Mouse (Mus musculus): ENCODE results near the gene Galns.

Gene Galns

DNA sequence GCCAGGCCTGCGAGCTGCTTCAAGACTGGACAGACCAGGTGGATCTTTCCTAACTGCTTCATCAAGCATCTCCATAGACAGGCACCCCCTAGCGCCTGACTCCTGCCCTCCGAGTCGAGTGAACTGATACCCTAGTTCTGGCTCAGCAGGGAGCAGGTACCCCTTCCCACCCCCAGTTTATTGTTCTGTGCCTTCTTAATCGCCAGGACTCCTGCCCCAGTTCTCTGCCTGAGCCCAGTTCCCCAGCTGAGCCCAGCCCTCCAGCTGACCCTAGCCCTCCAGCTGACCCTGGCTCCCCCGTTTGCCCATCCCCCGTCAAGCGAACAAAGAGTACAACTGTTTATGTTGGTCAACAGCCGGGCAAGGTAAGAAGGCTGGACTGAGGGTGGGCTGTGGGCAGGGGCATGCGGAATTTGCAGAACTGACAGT is 42.4 kb downstream of the Galns start:
- DNase-seq (ENCODE audit: low read depth in 1 of 2, low spot score in 2 of 2): no peak

DNA sequence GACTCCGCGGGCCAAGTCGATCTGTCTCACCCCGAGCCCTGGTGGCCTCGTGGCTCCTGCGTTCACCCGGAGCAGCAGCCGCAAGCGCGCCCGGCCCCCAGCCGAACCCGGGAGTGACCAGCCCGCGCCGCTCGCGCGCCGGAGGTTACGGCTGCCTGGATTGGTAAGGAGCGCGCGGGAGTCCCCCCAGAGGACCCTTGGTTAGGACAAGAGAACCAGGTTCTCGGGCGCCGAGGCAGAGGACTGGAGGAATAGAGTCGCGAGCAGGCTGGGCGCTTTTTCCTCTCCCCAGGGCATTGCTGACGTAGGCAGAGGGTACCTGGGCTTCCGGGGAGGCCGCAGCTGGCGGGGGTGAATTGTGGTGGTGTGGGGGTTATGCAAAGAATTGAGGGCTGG is 43.2 kb downstream of the Galns start:
- DNase-seq (ENCODE audit: low read depth in 1 of 2, low spot score in 2 of 2): no peak

DNA sequence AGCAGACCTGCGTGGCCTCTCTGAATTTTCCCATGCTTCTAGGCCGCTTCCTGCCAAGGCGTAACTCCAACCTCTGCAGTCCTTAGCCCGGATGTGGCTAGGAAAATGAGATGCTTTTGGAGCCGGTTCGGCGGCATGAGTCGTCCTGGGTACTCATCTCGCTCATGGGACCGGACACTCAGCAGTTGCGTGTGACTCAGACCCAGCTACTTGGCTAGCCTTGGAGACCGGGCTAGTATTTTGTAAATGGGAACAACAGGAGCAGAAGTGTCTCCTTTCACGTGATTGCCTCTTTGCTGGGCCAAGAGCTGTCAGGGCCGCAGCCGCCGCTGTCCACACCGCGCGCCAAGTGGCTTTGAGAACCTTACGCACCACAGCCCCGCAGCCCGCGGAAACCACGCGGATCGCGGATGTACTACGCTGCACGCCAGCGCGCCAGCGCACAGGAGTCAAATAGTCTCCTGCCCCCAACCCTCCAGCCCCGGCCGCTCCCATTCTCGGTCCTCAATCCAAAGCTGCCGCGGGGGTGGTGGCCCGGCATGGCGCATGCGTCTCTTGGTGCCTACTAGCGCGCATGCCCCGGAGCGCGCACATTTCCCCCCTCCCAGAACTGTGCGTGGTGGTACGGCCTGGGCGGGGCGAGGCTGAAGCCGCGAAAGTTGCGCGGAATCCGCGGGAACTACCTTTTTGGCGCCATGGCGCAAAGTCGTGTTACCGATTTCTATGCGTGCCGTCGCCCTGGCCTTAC is 43.7 kb downstream of the Galns start, which contains the start of gene Cdt1:
TSS of gene Cdt1 (plus strand) at position 655 of the 748 bp plus-strand sequence.
- peak; percentile 93 to 94 for DNase-seq (ENCODE audit: low read depth in 1 of 2, low spot score in 2 of 2)

DNA sequence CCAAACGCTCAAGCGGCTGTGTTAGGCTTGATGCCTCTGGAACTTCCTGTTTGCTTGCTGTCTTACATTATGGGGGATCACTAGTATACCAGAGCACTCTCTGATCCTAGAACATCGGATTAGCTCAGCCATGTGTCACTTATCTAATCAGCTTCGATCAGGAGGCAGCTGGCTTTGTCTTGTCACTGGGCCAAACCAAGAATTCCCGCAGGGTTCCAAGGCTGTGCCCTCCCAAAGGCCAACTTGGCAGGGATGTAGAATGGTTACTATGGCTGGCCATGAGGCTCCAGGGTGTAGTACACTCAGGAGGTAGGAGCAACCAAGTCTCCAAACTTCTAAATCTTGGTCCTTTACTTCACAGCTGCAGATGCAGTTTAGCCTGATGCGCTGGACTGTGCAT is 44.5 kb downstream of the Galns start:
- DNase-seq (ENCODE audit: low read depth in 1 of 2, low spot score in 2 of 2): no peak

DNA sequence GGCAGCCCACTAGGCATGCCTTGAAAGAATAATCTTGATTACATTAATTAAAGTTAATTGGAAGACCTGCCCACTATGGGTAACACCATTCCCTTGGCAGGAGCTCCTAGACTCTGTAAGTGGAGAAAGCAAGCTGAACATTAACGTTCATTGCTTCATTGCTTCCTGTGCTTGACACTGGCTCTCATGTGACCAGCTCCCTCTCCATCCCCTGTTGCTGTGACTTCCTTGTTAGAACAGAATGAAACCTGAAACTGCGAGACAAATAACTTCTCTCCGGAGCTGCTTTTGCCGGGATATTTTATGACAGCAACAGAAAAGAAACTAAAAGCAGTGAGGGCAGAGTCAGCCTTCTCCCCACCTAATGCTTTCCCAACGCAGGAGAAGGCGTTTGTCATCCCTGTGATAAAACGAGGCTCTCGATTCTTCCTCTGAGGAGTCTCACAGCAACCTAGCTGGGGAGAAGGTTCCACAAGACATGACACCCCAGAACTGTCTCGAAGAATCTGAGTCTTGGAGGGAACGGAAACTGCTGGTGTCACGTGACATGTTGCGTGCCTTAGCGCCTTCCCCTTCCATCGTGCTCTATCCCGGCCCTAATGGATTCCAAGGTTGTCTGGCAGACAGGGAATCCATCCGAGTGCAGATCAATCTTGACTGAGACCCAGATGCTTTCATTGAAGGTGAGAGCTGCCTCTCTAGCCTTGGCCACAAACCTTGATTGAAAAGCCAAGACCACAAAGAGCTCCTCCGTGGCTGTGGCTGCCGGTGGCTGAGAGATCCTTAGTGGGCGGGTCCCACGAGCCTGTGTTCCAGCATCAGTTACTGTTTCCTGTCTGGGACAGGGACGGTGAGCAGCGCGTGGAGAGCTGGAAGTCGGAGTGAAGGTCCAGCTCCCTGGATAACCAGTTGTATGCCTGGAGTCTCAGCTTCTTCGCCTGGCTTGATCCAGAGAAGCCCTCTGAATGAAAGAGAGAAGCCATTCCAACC is 46.6 kb downstream of the Galns start:
- DNase-seq (ENCODE audit: low read depth in 1 of 2, low spot score in 2 of 2): no peak

DNA sequence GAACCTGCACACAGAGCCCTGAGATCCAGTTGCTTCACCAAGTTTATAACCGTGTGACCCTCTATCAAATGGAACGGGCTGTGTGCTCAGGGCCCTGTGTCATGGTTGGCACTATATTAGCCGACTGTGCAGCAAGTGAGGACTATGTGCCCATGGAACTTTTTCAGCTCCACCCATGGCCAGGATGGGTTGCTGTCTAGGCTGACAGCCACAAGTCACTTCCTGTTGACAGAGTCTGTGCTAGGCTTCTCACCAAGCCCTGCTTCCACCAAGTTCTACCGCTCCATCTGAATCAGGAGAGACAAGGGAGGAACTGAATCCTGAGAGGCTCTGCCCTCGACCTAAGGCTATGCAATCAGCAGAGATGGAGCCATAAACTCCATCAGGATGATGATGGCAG is 50.1 kb downstream of the Galns start:
- DNase-seq (ENCODE audit: low read depth in 1 of 2, low spot score in 2 of 2): peak in 1 of 2 experiments; percentile 66

DNA sequence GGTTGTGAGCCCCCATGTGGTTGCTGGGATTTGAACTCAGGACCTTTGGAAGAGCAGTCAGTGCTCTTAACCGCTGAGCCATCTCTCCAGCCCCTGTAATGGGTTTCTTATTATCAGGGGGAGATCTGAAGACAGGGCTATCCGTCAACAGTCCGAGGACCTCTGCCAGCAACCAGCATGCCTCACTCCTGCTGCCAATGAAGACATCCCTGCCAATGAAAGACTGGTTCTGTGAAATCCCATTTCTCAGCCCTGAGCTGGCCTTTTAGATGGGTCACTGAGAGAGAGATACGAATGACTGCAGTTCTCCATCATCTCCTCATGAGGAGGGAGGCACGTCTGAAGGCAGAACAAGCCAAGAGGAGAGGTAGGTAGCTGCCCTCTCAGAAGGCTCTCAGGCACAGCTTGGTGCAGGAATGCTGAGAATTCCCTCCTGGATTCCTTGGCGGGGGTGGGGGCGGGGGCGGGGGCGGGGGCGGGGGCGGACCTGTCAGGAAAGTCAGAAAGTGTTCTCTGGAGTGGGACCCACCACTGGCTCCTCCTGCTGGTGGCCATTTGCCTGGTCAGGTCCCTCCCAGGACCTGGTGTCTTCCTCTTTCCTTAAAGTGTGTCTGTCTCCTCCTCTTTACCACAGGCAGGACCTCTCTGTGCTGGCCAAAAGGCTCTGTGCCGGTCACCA is 52.5 kb downstream of the Galns start:
- no peak for DNase-seq (ENCODE audit: low read depth in 1 of 2, low spot score in 2 of 2)

DNA sequence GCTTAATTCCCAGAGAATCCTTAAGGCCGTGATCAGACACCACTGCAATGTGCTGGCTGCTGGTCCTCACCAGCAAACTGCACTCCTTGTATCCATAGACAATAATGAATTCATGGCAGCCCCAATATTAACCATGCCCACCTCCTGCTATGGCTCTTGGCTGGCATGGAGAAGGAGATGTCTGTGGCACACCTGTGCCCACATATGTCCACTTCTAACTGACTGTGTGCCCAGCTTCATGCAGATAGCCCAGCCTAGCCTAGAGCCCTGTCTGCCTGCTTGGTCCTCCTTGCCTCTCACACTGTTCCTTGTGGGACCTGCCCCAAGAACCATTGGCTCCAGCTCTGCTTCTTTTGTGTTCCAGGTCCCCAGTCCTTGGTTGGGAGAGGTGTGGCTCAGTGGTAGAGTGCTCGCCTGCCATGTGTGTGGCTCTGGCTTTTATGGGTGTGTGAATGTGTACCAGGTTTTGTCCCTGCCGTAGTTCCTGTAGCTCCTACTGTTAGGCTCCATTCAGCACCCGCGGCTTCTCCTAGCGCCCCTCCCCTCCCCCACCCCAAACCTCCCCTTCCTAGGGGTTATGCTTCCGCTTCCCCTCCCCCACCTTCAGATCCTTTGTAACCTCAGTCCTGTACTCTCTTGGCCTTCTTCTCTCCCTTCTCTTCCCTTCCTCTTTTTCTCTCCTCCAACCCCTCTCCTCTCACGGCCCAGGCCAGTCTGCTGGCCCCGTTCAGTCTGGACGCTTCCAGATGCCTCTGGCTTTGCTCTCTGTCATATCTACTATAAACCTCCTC is 53.8 kb downstream of the Galns start:
- no peak for DNase-seq (ENCODE audit: low read depth in 1 of 2, low spot score in 2 of 2)

DNA sequence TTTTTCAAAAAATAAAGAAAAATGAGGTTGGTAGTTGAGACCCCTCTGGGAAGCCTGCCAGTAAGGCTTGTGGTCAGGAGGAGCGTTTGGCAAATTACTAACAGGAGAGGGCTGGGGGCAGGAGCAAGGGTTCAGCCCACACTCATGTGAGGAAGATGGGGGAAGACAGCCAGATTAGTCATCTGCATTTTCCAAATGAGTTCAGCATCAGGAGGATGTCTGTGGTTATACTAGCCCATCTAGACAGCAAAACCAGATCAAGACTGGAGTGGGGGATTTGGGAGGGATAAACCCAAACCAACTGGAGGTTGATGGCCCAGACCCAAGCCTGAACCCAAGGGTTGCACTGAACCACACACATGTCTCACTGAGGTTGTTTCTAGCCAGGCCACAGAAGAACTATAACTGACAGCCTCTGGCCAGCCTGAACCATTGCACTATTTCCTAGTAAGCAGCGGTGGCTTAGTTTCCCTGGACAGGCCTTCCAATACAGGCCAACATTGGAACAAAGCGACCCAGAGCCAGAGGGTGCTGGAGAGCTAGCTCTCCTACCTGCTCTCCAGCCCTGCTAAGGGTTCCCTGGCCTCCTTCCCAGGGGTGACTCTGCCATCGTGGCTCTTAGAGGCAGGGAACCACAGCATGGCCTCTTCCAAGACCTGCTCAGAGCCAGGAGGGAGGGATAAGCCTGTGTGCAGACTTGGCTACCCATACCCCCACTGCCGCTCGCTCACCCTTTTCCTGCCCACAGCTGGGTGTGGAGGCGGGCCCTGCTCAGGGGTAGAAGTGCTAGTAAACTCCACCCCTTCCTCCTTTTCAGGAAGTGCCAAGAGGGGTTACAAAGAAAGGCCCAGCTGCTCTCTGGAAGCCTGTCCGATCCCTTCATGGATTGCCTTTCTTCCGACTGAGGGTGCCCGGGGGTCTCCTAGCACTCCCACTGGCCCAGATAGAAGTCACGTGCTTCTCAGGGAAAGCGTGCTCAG is 54.9 kb downstream of the Galns start:
- DNase-seq (ENCODE audit: low read depth in 1 of 2, low spot score in 2 of 2): no peak

DNA sequence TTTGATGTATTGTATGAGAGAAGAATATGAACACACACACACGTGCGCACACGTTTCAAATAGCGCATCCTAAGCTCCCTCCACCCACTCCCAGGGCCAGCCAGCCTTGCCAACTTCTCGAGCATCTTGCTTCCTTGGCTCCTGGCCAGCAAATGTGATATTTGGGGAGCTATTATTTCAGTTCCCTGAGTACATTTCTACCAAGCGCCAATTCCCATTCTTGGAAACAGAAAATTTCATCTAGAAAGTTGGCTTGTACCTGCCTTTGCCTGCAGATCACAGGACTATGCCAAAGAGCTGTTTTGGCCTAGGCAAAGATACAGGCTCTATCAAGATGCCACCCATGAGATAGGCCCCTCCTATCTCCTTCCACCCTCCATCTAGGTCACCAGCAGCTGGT is 56.5 kb downstream of the Galns start:
- no peak for DNase-seq (ENCODE audit: low read depth in 1 of 2, low spot score in 2 of 2)

DNA sequence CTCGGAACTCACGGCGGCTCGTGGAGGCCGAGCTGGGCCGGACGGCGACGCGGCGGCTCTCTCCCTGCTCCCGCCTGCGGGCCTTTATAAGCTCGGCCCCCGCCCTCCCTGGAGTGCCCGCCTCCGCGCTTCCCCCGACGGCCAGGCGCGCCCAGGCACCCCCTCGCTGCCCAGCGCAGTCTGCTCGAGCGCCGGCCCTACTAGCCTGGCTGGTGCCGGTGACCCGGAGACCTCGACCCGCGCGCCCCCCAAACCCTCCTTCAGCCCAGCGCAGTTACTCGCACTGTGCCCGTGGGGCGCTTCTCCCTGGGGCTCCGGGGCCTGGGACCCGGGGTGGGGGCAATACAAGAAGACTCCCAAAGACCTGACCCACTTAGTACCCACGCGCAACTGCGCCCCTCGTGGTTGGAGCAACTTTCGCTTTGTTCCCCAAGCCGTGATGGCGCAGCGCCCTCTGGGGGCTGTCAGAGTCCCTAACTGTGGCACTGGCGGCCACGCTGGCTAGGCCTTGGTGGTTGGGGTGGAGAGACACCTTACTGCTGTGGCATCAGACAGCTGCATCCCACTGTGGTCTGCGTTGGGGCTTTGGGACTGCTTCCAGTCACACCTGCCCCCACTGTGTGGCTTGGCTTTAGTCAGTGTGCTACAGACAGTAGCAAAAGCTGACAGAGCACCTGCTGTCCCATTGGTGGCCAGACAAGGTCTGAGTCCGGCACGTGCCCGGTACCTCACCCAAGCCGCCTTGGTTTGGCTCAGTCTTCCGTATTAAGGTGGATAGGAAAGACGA is 59.8 kb downstream of the Galns start, which contains the start of gene Piezo1:
TSS of gene Piezo1 (minus strand) at position 65 of the 787 bp plus-strand sequence.
- DNase-seq (ENCODE audit: low read depth in 1 of 2, low spot score in 2 of 2): peak; percentile 86 to 96

DNA sequence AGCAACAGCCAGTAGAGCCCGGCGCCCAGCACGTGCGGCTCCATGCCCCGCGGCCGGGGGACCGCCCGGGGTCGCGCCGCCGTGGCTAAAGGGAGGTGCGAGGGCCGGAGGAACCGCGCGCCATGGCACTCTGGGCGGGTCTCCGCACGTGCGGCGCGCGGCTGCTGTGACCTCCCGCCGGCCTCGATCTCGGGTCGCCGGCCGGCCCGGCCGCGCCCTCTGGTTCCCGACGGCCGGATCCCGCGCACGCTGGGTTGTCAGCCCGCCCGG is 60.3 kb downstream of the Galns start:
- DNase-seq (ENCODE audit: low read depth in 1 of 2, low spot score in 2 of 2): no peak

DNA sequence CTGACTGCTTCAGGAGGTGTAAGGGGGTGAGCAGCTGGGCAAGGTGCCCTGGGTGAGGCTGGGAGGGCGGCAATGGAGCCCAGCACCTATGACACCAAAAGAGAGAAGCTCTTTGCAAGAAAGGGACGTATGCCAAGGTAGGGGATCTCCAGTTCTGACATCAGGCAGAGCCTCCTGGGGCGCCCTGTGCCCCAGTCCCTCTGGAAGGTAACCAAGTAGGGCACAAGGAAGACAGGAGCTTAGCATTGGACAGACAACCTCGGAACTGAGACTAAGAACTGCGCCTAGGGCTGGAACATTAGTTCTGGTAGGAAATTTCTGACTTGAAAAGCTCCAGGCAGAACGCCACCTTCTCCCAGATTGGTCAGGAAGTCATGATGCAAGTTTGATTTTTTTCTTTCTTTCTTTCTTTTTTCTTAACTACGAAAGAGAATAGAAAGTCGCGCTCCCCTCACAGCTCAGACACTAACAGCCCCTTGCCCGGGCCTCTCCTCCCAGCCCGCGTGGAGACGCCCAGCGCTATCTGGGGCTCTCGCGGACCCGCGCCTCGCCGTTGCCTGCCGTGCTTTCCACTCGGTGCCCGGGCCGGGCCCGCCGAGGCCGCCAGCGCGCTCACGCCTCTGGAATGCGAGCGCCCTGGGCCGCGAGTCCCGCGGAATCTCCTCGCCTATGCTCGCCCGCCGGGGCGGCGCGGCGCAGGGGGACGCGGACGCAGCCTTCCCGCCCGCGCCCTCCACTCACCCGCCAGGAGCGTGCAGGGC is 60.8 kb downstream of the Galns start:
- no peak for DNase-seq (ENCODE audit: low read depth in 1 of 2, low spot score in 2 of 2)

DNA sequence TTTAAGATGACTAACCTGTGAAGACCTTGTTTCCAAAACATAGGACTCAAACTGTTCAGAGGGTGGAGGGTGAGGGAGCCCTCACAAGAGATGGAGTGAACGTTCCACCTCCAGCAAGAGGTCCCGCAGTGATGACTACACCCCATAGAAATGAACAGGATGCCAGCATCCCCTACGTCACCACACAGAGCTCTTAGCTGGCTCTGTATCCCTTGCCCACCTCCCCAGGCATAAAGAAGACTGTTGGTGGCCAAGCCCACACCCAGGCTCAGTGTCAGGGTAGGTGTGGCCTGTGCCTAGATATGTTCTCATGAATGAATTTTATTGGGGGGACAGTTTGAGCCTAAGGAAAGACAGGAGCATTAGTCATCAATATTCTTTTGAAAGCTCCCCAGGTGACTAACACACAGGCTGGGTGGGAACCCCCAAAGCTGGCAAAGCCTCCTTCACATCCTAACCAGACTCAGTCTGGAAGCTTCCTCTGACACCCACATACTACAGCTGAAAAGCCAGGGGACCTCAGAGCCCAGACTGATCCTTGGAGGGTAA is 62.3 kb downstream of the Galns start:
- DNase-seq (ENCODE audit: low read depth in 1 of 2, low spot score in 2 of 2): no peak

DNA sequence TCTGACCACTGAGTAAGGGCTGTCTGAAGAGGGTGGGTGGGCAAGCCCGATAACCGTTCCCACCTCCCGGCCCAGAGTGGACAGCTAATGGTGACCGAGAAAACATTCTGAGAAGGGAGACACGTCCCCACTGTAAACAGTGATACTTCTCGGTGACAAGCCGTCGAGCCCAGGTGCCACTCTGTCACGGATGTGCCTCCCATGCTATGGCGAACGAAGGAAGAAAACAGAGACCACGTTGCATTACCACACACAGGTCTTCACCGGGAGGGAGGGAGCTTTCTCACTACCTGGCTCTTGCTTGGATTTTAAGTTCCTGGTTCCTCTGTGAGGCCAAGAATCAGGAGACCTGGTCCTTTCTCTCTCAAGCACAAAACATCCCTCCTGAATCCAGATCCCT is 62.9 kb downstream of the Galns start:
- DNase-seq (ENCODE audit: low read depth in 1 of 2, low spot score in 2 of 2): no peak

DNA sequence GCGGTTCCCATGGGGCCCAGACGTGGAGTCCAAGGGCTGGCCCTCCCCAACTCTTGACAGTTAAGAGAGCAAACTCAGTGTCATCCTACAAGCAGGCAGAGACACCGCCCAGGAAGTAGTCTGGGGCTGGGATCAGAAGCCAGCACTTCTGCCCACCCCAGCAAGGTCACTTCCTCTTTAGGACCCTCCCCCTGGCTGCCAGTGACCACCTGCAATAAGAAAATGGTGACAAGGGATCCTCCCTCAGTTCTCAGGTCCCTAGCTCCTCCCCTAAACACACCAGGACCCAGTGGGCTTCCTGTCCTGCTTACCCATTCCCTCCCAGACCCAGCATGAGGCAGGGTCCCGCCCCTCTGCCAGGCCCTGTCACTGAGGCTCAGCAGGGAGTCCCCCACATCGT is 63.4 kb downstream of the Galns start:
- peak; percentile 82 to 86 for DNase-seq (ENCODE audit: low read depth in 1 of 2, low spot score in 2 of 2)

DNA sequence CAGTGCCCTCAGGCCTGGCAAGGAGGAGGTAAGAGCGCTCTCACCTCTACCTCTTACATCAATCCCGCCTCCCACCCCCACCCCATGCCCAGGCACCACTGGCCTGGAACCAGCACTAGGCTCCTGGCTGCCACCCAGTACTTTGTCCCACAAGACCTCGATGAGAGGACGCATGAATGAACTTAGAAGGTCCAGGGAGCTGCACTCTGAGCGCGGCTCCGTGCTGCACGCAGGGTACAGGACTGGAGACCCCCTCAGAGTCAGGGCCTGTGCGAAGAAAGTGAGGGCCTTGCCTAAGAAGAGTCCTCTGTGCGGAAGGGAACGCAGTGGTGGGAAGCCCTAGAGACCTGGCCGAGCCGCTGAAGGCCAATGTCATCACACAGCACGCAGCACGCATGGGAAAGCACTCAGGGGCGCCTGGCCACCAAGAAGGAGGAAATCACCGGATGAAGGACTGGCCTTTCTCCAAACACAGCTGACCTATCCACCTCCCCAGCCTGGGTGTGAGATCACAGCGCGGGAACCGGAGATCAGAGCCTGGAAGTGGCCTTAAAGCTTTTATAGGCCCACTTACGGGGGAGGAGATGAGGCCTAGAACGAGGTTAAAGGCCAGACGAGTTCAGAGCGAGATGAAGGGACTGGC is 64.3 kb downstream of the Galns start:
- no peak for DNase-seq (ENCODE audit: low read depth in 1 of 2, low spot score in 2 of 2)
